Mouse (Mus musculus): ENCODE data around the gene Tmem259.

GRCm38 (mm10) chr10:80001945-80002344 lies 17.8 kb upstream of the Tmem259 start:
- TF ChIP-seq ZC3H11A (IDR thresholded peaks at IDR 0.05; ENCODE audit: low read depth, low read length): no peak
- no peak for TF ChIP-seq SIN3A (IDR thresholded peaks at IDR 0.05; ENCODE audit: low read length)
- no peak for TF ChIP-seq UBTF (IDR thresholded peaks at IDR 0.05; ENCODE audit: borderline replicate concordance, insufficient read depth, low read depth, low read length)
- TF ChIP-seq CHD1 (IDR thresholded peaks at IDR 0.05; ENCODE audit: low read depth, low read length): no peak
- TF ChIP-seq MAX (IDR thresholded peaks at IDR 0.05; ENCODE audit: low read length): no peak
- TF ChIP-seq CTCF (IDR thresholded peaks at IDR 0.05 in 2 of 3, conservative IDR thresholded peaks at IDR 0.05 in 1 of 3; ENCODE audit: control insufficient read depth in 1 of 3, insufficient read depth in 1 of 3, low read depth in 2 of 3, low read length in 3 of 3, poor library complexity in 1 of 3, severe bottlenecking in 1 of 3): no peak
- TF ChIP-seq ZNF384 (IDR thresholded peaks at IDR 0.05; ENCODE audit: low read depth, low read length): no peak
- no peak for TF ChIP-seq MXI1 (IDR thresholded peaks at IDR 0.05; ENCODE audit: low read depth, low read length)
- no peak for TF ChIP-seq TBP (IDR thresholded peaks at IDR 0.05; ENCODE audit: low read depth, low read length)
- TF ChIP-seq POLR2A (IDR thresholded peaks at IDR 0.05; ENCODE audit: control insufficient read depth in 1 of 2, insufficient read depth in 1 of 2, low read depth in 1 of 2, low read length in 2 of 2, poor library complexity in 1 of 2): no peak
- no peak for TF ChIP-seq ZMIZ1 (IDR thresholded peaks at IDR 0.05; ENCODE audit: low read depth, low read length)
- no peak for TF ChIP-seq EP300 (IDR thresholded peaks at IDR 0.05; ENCODE audit: low read depth in 1 of 2, low read length in 2 of 2)
- TF ChIP-seq MAFK (IDR thresholded peaks at IDR 0.05; ENCODE audit: borderline replicate concordance, low read depth, low read length): no peak
